Mouse (Mus musculus) 3T3-L1 (cell line): ENCODE measurements at regions not wholly inside any gene's neighbourhood (a gene's known extent, or its start where the extent isn't known, plus 50 kb on each side); places are given as distances from the start of the nearest gene placed in this dataset.

Experiments used
- DNase-seq: peaks from one replicate; pipeline ENCODE4 v3.0.0-alpha.2; 2015; ENCODE audit warnings: low read depth, low spot score

DNA sequence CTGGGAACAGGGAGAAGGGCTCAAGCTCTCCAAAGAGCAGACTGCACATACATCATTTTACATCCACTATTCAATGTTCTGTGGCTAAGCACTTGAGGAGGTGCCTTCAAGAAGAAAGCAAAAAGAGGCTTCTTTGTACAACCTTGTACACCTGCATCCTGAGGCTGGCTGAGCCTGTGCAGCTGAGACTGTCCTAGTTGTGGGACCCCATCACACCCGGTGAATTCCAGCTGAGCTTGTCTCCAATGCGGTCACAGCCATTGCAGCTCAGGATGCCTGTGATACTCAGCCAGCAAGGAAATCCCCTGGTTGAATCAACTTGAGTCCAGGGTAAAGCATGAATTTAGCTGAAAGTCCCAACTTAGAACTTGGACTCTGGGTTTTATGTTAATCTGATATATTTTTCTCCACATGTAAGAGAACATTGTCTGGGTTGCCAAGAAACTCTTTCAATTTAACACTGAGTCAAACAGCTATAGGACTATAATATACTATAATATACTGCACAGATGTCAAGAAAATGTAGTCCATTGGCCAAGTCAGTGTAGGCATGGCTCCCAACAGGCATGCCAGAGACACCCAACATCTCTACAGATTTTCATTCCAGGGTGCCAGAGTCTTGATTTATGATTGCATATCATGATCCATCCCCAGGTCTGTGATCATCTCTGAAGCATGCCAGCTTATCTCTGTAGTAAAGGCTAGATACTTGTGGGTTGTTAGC lies 599.2 kb downstream of the Pard3 start:
- DNase-seq, result no peak

DNA sequence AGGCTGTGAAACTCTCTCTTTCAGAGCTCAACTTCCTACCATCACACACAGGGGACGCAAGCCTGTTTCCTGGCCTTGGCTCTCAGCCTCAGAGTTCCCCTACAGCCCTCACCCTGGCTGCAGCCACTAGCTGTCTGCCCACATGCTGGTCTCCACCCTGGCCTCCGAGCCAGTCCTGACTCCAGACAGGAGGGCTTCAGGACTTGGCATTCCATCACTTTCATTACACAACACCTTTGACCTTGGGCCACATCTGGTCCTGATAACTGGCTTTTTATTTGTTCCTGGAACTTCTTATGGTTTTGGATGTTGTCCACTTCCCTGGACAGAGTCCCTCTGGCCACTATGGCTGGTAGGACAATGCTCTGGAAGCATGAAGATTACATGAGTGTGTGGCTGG lies 602.9 kb downstream of the Pard3 start:
- peak; percentile 67 for DNase-seq

DNA sequence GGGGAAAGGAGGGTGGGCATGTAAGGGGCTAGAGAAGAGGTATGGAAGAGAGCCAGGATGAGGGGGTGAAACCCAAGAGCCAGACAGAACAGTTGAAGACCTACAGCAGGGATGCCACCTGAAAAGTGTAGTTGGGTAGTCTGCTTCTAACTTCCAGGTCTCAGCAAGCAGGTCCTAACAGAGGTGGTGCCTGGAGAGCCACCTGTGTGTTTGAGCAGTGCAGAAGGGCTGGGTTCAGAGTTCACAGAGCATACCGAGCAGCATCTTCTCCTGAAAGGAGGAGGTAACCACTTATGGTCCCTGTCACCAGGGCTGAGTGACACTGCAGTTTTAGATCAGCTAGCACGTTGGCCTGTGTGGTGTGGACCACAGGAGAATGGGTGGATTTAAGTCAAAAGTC lies 605.3 kb downstream of the Pard3 start:
- no peak for DNase-seq

DNA sequence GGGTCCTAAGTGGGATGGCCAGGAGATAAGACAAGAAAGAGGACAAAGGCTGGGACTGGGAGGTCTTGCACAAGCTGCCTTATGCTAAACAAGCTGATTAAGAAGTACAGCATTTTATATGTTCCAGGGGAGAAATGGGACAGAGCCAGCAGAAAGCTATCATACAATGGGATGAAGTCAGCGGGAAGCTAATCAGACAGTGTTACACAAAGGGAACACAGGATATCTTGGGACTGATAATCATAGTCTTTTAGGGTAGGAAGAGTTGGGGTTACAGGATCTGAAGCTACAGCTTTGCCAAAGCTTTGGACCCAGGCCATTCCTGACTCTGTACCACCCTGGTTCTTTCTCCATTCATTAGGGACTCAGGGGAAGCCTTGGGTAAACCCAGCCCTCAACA lies 610.4 kb downstream of the Pard3 start:
- DNase-seq, result no peak

DNA sequence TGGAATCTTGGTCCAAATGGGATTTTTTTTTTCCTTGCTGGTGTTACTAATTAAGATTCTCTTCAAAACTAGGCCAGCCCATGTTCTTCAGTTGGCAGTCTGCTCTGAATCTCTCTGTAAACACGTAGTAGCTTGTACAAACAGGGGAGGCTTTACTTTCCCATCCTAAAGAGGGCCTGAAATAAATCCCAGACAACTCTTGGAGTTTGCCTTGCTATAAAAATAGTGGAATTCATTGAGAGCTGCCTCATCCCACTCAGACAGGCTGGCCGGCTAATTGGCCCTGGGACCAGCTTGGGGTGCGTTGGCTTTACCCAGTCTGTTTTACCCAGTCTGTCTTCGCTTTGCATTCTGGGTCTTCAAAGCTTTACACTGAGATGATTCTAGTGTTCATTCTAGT lies 611.7 kb downstream of the Pard3 start:
- no peak for DNase-seq

DNA sequence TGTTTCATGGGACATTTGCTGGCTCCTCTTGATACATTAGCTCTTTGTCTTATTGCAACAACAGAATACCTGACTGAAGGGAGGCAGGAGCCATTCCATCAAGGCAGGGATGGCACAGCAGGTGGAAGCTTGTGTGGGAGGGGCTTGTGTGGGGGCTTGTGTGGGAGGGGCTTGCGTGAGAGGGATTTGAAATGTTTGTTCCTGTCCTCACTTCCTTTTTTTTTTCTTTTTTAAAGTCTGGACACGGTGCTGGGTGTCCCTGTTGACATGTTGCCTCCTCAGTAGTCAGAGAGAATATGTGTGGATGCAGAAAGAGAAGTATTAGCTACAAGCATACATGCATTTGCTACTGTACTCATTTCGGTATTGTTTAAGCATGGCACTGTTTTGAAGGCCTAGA lies 616.5 kb downstream of the Pard3 start:
- DNase-seq, result no peak

DNA sequence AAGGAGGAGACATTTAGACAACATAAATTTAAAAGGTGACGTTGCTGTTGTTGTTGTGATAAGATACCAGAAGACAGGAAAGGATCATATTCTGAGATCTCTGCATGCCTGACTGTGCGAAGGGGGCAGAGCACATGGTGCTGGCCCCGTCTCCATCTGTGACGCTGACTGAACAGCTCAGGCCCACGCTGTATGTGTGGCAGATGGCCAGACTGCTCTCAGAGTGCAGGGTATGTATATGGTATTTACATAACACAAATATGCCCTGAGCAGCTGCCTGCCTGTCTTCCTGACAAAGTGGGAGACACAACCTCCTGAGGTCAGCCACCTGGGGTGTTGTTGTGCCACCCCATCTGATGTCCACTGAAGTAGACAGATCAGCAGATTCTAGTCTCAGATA lies 620.5 kb downstream of the Pard3 start:
- DNase-seq, result no peak

DNA sequence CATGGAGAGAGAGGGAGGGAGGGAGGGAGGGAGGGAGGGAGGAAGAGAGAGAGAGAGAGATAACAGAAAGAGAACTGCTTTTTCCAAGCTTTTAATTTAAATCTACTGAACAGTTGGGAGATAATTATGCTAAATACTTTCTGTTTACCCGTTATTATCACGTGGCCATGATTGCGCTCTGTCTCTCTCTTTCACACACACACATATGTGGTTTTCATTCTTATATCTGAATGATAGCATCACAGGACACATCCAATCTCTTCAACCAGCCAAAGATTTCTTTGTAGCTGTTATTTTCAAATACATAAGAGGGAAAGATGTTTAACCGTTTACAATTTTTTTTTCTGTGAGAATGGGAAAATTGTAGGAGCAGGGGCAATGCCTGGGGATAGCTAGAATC lies 627.1 kb downstream of the Pard3 start:
- no peak for DNase-seq

DNA sequence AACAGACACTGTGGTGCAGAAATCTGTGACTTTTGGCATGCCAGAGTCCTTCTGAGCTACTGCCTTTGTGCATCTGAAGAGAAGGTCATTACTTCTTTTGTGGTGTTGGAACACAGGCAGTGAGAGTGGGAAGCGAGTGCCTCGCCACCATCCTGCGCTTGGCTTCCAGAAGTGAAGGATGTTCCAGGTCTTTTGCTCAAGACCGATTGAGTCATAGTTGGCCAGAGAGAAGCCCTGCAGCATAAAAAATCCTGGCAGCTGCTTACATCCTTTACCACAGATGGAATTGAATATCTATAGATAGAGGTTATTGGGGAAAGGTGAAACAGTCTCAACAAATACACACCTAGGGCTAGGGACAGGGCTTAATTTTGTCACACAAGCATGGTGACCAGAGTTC lies 634.7 kb downstream of the Pard3 start:
- DNase-seq, result no peak

DNA sequence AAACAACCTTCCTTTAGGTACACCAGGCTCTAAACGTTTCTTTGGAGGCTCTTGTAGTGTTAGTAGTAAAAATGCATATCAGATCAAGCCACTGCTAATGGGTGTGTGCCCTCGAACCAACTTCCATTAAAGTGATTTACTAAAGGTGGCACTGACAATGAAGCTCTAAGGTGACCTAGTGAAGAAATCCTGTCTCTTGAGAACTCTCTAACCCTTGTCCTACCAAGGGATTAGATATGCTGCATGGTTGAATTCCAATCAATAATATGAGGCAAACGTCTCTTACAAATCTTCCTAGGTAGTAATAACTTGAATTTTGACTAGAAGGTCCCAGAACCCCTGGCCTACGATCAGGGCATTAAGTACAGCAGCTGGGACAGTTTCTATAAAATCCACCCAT lies 640.7 kb downstream of the Pard3 start:
- DNase-seq, result no peak

DNA sequence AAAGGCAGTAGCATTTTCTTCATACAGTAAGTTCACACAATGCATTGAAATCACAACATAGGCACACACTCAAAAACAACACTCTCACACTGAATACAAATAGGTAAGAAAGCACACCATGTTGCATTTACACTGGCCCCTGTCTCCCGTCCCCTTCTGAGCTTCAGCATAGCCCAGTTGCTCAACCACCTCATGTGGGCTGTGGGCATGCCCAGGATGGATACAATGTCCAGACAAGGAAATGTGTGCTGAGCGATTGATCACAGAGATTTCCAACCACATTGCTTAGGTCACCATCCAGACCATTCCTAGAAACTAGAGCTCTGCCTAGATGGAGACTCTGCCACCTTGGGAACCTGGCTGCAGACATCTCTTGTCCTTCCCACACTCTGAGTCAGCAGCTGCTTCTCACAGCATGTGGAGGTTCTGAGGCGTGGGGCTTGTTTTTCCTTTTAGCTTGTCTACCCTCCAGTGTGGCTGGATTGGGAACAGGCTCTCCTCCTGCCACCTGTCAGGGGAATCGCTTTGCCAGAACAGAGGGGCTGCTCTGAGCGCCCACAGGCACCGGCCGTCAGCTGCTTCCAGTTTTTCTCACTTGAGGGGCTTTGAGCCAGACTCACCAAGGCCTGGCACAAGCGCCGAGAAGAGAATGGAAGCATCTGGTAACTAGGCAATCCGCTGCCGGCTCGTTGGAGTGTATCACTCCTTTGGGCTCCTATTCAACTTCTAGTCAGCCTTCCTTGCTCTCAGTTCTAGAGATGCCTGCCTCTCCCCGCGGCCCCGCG lies 642.5 kb downstream of the Pard3 start:
- DNase-seq, result no peak

DNA sequence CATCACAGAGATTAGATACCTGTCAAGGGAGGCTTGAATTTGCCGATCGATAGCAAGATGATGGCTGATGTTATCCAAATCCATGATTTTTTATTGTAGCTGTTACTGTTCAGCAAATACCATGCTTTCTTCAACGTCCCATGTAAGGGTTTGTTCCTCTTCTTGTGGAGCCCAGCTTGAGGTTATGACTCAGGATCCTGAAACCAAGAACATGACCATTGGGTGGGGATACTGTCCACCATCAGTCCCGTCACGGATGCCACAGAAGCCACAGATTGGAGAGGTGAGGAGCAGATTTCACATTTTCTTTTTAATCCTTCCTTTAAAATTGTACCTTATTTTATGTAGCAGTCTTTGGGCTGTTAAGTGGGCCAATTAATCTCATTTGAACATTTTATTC lies 645.7 kb downstream of the Pard3 start:
- DNase-seq, result no peak

DNA sequence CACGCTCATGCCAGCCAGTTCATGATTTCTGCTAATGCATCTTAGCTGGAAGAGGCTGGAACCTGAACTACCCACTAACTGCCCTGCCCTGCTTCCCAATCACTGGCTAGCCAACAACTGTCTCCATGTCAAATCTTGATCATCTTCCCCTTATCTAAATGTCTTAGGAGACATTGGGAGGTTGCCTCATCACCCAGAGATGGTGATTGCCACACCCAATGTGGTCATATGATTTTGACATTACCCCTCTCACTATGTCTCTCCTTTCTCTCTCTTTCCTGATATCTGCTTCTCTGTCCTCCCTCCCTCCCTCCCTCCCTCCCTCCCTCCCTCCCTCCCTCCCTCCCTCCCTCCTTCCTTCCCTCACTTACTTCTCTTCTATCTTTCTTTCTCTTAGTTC lies 643.3 kb upstream of the Nrp1 start:
- DNase-seq, result no peak

DNA sequence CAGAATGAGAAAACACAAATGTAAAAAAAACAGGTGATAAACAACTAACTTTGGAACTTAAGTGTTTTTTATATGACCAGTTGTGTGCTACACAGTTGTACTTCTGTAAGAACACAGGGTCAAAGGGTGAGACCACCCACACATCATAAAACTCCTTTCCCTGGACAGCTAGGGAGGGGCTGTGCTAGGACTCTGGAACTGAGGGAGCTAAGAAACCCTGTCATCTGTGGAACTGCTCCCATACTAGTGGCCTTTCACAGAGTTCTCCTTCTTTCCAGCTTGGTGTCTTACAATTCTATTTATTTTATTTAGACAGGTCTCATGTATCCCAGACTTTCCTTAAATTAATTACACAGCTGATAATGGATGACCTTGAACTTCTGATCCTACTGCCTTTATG lies 640.4 kb upstream of the Nrp1 start:
- DNase-seq, result no peak

DNA sequence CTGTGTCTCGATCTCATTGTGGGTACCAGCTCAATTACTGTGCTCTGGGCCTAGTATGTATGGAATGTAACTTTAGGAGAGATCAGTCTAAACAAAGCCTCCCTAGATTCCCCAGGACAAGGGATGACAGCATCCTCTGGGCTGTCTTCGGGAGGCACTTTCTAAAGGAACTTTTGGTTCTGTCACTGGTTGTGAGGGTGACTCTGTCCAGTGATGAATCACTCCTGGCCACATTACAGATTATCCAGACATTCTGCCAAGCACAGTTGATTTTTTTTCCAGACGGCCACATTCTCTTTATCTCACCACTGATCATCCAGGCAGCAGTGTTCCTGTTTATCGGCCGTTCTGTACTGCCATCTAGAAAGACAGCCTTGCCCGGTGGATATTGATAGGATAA lies 638.5 kb upstream of the Nrp1 start:
- peak; percentile 65 for DNase-seq

DNA sequence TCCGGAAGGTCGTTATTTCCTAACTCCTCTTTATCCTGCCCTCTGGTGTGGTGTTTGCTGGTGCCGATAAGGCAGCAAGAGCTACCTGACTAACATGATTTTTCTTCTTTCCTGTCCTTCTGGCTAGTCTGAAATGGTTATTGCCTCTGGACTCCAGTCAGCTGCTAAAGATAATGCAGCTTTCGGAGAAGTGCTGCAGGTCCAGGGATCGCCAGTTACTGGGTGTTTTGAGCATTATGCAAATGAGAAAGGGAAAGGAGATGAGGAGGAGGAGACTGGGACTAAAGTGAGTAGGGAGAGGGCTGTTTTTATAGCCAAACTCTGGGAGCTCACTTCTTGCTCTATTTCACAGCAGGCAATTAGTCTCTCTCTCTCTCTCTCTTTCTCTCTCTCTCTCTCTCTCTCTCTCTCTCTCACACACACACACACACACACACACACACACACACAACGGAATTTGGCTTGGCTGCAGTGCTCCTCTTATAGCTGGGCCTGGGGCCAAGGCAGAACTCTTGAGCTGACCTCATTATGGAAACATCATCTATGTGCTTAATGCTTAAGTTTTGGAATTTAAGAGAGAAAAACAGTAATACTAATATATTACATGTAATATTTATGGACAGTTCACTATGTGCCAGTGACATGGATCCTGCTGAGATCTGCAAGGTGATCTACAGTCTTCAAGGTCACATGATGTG lies 637.7 kb upstream of the Nrp1 start:
- DNase-seq, result peak; percentile 37

DNA sequence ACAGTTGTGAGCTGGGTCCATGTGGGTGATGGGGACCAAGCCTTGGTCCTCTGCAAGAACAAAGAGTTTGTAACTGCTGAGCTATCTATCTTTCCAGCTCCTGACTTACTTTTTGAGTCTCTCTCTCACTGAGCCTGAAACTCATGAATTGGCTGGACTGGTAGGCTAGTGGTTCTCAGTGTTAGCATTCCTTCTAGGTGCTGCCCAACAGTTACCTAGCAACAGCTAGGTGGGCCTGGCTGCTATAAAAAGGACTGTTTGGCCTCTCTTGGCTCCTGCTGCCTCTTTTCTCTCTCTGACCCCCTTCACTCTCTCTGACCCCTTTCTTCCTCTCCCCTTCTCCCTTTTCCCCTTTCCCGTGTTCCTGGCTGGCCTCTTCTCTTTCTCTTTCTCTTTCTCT lies 636.8 kb upstream of the Nrp1 start:
- DNase-seq, result no peak

DNA sequence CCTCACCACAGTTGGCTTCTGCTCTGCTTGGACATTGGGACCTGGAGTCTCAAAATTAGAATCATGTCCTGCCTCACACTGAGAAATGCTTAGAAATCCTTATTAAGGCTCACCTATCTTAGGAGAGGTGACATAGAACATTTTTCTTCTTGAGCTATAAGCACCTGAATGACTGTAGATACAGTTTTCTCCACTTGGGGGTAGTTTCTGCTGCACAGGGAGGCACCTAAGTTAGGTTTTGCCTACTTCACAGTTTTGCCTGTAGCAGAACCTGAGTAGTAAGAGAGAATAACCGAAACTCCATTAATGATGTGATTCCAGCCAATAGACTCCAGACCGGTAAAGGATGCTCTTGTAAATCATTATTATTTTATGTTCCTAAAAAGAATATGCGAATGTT lies 624.3 kb upstream of the Nrp1 start:
- DNase-seq, result no peak

DNA sequence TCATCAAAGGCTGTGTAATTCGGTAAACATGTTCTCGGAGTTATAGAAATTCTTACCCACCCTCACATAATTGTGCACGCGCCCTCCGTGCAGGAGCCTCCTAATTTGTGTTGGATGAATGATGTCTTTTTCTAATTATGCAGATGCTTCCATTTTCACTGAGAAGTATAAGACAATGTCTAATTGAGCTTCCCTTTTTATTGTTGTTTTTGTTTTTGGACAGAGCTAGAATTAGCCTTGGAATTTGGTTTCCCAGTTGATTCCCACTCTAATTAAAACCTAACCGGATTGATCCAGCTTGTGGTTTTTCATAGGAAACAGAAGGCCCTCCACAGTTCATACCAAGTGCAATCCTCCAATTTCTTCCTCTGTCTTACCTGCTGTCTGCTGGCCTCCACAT lies 616.2 kb upstream of the Nrp1 start:
- DNase-seq, result no peak

DNA sequence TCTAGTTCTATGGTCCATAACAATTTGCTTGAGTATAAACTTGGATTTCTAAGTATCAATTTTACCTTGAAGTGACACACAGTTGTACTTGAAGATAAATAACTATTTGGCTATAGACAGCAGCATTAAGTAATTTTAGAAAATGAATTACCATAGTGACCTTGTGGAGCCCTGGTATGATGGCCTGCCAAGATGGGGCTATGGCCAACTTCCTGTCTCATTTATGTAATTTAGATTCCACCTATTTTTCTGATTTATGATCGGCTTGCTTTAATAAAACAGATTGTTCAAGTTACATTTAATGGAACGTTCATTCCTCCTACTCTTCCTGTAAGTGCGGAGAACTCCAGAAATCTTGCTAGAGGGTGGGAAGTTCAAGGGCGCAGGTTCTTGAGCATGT lies 613.2 kb upstream of the Nrp1 start:
- DNase-seq, result no peak

DNA sequence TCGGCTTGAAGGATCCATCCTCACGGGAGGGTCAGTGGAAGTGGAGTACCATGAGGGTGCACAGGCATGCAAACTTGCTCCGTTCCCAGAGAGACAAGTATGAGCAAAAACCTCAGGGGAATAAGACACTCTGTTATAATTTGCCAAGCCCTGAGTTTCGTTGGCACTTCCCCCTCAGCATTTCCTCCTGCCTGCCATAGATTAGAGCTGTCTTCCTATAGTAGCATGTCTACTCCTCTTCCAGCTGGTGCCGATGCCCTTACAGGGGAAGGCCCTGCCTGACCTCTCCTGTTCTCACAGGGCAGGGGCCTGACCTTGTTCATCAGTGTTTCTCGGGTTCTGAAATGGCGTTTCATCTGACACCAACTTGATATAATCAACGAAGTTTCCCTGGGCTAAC lies 611.9 kb upstream of the Nrp1 start:
- DNase-seq, result no peak

DNA sequence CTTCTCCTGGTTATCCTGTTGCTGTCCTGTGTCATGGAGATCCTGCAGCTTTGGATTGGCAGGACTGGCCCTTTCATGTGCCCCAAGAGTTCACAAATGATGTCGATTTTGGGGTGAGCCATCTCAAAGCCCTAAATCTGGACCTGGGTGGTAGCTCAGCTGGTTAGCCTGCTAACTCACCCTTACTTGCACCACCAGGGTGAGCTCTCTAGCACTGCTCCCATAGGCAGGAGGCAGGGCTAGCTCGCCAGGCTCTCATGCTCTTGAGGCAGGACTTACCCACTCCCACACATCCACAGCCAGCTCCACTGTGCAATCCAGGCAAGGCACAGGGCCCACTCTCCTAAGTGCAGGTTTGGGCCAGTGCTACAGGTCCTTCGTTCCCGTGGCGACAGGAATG lies 605.5 kb upstream of the Nrp1 start:
- DNase-seq, result no peak
